Mouse (Mus musculus): Measurements from ENCODE around the gene 1700061G19Rik. TPM values are rescaled to one million over a fixed set of nuclear protein-coding genes. Genes with fewer than 3 reads are reported as not detected.

Gene 1700061G19Rik
- polyA plus RNA-seq, 1 experiment from 2014 or later, result 0.14 TPM

DNA sequence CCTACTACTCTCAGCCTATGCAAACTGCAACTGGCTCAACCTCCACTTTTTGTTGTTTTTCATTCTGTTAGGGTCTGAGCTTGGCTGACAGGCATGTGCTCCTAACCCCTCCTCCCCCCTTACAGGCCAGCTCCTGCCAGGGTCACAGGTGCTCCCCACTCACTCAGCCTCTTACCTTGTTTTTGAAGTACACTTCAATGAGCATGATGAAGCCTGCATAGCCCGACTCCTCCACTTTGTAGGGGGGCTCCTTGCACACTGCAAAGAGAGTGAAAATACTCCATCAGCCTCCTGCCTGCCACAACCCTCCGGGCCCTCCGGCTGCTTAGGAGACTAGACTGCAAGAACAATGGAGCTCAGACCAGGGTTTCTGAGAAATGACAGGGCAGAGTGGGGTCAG, 44.4 kb downstream of the 1700061G19Rik start:
- Histone ChIP-seq H3K9ac (ENCODE audit: low read depth, low read length) (no peak overlapping the region), H3K27me3 (replicated peaks; ENCODE audit: control insufficient read depth, insufficient read depth, low read length) (no peaks in the 10 kb centered on the region), H3K4me3 (ENCODE audit: low read depth, low read length) (no peak overlapping the region), H3K36me3 (ENCODE audit: control insufficient read depth, insufficient read depth, low read length) (peaks cover 78% of the 10 kb centered on the region), H3K9me3 (ENCODE audit: control insufficient read depth, low read length) (no peaks in the 10 kb centered on the region), H3K4me1 (ENCODE audit: control insufficient read depth, insufficient read depth, low read length) (no peaks in the 10 kb centered on the region), H3K4me2 (ENCODE audit: low read depth, low read length) (no peak overlapping the region), H3K27ac (replicated peaks; ENCODE audit: low read depth, low read length) (no peak overlapping the region)
- ATAC-seq (ENCODE audit: low read depth) (no peak), DNase-seq (ENCODE audit: low spot score) (no peak)
- 72% methylated on average over 3 of the region's 3 CpGs for whole genome bisulfite sequencing

DNA sequence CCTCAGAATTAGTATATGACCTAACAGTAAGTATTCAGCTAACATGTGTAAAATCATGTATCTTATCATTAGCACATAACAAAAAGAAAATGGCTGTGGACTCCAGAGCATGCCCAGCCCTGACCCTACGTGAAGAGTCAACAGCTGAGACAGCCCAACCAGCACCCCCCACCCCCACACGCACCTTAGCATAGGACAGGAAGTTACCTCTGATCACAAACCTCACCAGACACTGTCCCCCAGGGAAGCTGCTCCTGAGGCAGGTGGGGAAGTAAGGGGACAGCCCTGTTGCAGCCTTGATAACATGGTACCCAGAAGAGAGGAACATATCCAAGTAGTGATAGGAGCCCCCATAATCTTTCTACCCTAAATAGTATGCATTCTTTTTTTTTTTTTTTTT, 50.7 kb downstream of the 1700061G19Rik start:
- no peak for ATAC-seq (ENCODE audit: low read depth)
- Histone ChIP-seq H3K9me3 (ENCODE audit: control insufficient read depth, low read length) (no peaks in the 10 kb centered on the region), H3K36me3 (ENCODE audit: control insufficient read depth, insufficient read depth, low read length) (peaks cover 46% of the 10 kb centered on the region), H3K27me3 (replicated peaks; ENCODE audit: control insufficient read depth, insufficient read depth, low read length) (no peaks in the 10 kb centered on the region), H3K4me1 (ENCODE audit: control insufficient read depth, insufficient read depth, low read length) (no peaks in the 10 kb centered on the region), H3K9ac (ENCODE audit: low read depth, low read length) (no peak overlapping the region), H3K4me3 (ENCODE audit: low read depth, low read length) (no peak overlapping the region), H3K27ac (replicated peaks; ENCODE audit: low read depth, low read length) (no peak overlapping the region), H3K4me2 (ENCODE audit: low read depth, low read length) (no peak overlapping the region)
- DNase-seq (ENCODE audit: low spot score), result no peak
- WGBS, result 90% methylated on average over 2 of the region's 2 CpGs

GRCm38 (mm10) chr17:56929101-56929500, 53.8 kb downstream of the 1700061G19Rik start:
- Histone ChIP-seq H3K4me2 (ENCODE audit: low read depth, low read length) (no peak overlapping the region), H3K27me3 (replicated peaks; ENCODE audit: control insufficient read depth, insufficient read depth, low read length) (no peaks in the 10 kb centered on the region), H3K27ac (replicated peaks; ENCODE audit: low read depth, low read length) (no peak overlapping the region), H3K36me3 (ENCODE audit: control insufficient read depth, insufficient read depth, low read length) (peaks cover 26% of the 10 kb centered on the region), H3K4me1 (ENCODE audit: control insufficient read depth, insufficient read depth, low read length) (peaks cover 15% of the 10 kb centered on the region), H3K4me3 (ENCODE audit: low read depth, low read length) (no peak overlapping the region), H3K9me3 (ENCODE audit: control insufficient read depth, low read length) (no peaks in the 10 kb centered on the region), H3K9ac (ENCODE audit: low read depth, low read length) (no peak overlapping the region)
- DNase-seq (ENCODE audit: low spot score), result no peak
- ATAC-seq (ENCODE audit: low read depth), result no peak

- Histone ChIP-seq H3K27me3 (replicated peaks; ENCODE audit: control insufficient read depth, insufficient read depth, low read length) (no peaks in the 10 kb centered on the region), H3K36me3 (ENCODE audit: control insufficient read depth, insufficient read depth, low read length) (peaks cover 21% of the 10 kb centered on the region), H3K4me2 (ENCODE audit: low read depth, low read length) (no peak overlapping the region), H3K4me3 (ENCODE audit: low read depth, low read length) (no peak overlapping the region), H3K9me3 (ENCODE audit: control insufficient read depth, low read length) (no peaks in the 10 kb centered on the region), H3K27ac (replicated peaks; ENCODE audit: low read depth, low read length) (no peak overlapping the region), H3K4me1 (ENCODE audit: control insufficient read depth, insufficient read depth, low read length) (peaks cover 19% of the 10 kb centered on the region), H3K9ac (ENCODE audit: low read depth, low read length) (no peak overlapping the region)
- ATAC-seq (ENCODE audit: low read depth) (no peak), DNase-seq (ENCODE audit: low spot score) (no peak)
- WGBS, result 79% methylated on average over 1 of the region's 1 CpGs
These were observed 54.3 kb downstream of the 1700061G19Rik start for GRCm38 (mm10) chr17:56929530-56929929.

- H3K36me3 ChIP-seq (ENCODE audit: control insufficient read depth, insufficient read depth, low read length), result peaks cover 17% of the 10 kb centered on the region; the same call in 1 of the 2 replicates
- ATAC-seq (ENCODE audit: low read depth), result no peak
- WGBS, result 81% methylated on average over 8 of the region's 8 CpGs
- no peak overlapping the region for H3K27ac ChIP-seq (replicated peaks; ENCODE audit: low read depth, low read length)
- DNase-seq (ENCODE audit: low spot score), result no peak
- peaks cover 21% of the 10 kb centered on the region for H3K4me1 ChIP-seq (ENCODE audit: control insufficient read depth, insufficient read depth, low read length)
- no peaks in the 10 kb centered on the region for H3K9me3 ChIP-seq (ENCODE audit: control insufficient read depth, low read length)
- H3K4me2 ChIP-seq (ENCODE audit: low read depth, low read length), result no peak overlapping the region
- no peak overlapping the region for H3K4me3 ChIP-seq (ENCODE audit: low read depth, low read length)
- H3K9ac ChIP-seq (ENCODE audit: low read depth, low read length), result no peak overlapping the region
- no peaks in the 10 kb centered on the region for H3K27me3 ChIP-seq (replicated peaks; ENCODE audit: control insufficient read depth, insufficient read depth, low read length)
These were observed 54.7 kb downstream of the 1700061G19Rik start for GRCm38 (mm10) chr17:56930026-56930425.

DNA sequence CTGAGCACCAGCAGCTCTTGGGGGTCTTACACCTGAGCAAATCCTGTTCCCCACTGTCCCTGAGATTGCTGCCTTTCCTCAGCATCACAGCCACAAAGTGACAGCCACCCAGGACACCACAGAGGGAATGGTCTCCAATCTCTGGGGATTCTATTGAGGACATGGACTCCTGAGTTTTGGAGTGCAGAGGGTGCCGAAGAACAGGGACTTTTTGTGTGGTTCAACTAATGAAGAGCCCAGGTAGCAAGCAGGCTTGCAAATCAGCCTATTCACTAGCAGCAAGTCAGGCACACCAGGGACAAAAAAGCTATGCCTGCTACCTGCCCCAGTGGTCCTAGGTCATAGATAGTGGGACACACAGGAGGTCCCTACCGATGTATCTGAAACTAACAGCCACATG, 58.1 kb downstream of the 1700061G19Rik start:
- WGBS, result 93% methylated on average over 2 of the region's 2 CpGs
- ATAC-seq (ENCODE audit: low read depth) (no peak), DNase-seq (ENCODE audit: low spot score) (no peak)
- Histone ChIP-seq H3K4me2 (ENCODE audit: low read depth, low read length) (peak overlapping the region; percentile 90), H3K27me3 (replicated peaks; ENCODE audit: control insufficient read depth, insufficient read depth, low read length) (no peaks in the 10 kb centered on the region), H3K4me1 (ENCODE audit: control insufficient read depth, insufficient read depth, low read length) (peaks cover 21% of the 10 kb centered on the region), H3K9me3 (ENCODE audit: control insufficient read depth, low read length) (no peaks in the 10 kb centered on the region), H3K9ac (ENCODE audit: low read depth, low read length) (no peak overlapping the region), H3K27ac (replicated peaks; ENCODE audit: low read depth, low read length) (no peak overlapping the region), H3K4me3 (ENCODE audit: low read depth, low read length) (no peak overlapping the region), H3K36me3 (ENCODE audit: control insufficient read depth, insufficient read depth, low read length) (0 out of 2 replicates have a peak, but pooled peaks cover 4% of the 10 kb centered on the region)

DNA sequence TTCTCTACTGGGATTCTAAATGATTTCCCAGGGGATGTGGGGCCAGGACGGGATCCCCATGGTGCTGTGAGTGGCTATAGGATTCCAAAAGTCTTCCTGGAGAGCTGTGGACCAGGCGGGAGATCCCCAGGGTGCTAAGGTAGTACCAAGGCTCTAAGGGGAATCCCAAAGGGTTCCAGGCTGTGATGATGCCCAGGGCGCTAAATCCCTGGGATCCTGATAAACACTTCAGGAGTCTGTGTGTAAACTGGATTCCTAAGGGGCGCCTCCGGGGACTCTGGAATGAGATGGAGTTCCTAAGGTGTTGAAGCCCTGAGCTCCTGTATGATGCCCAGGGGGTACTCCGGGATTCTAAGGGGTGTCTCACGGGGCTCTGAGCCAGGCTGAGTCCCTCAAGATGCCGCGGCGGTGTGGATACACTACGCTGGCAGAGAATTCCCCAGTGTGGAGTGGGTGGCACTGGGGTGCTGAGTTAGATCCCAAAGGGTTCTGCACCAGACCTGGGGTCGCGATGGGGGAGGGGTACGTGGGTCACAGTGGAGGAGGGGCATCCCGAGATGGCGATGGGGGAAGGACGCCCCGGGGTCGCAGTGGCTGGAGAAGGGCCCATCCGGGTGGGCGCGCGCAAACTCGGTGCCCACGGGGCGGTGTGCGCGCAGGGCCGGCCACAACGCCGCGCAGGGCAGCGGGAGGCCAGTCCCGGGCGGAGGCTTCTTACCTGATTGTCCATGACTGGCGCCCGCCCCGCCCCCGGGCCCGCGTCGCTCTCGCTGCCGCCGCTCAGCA, 59.5 kb downstream of the 1700061G19Rik start:
- no peaks in the 10 kb centered on the region for H3K27me3 ChIP-seq (replicated peaks; ENCODE audit: control insufficient read depth, insufficient read depth, low read length)
- peaks cover 21% of the 10 kb centered on the region for H3K4me1 ChIP-seq (ENCODE audit: control insufficient read depth, insufficient read depth, low read length)
- H3K9ac ChIP-seq (ENCODE audit: low read depth, low read length), result peak overlapping the region; percentile 97
- ATAC-seq (ENCODE audit: low read depth) (peak; percentile 56), DNase-seq (ENCODE audit: low spot score) (peak; percentile 39)
- 0 out of 2 replicates have a peak, but pooled peaks cover 4% of the 10 kb centered on the region for H3K36me3 ChIP-seq (ENCODE audit: control insufficient read depth, insufficient read depth, low read length)
- H3K9me3 ChIP-seq (ENCODE audit: control insufficient read depth, low read length), result no peaks in the 10 kb centered on the region
- 3% methylated on average over 16 of the region's 45 CpGs for WGBS
- H3K27ac ChIP-seq (replicated peaks; ENCODE audit: low read depth, low read length), result peak overlapping the region; percentile 84
- peak overlapping the region; percentile 95 for H3K4me3 ChIP-seq (ENCODE audit: low read depth, low read length)
- peak overlapping the region; percentile 90 for H3K4me2 ChIP-seq (ENCODE audit: low read depth, low read length)

GRCm38 (mm10) chr17:56935363-56936131, 60.3 kb downstream of the 1700061G19Rik start, which contains the start of gene Mllt1:
Gene Mllt1, minus strand, starts transcription at chr17:56935415.
- Histone ChIP-seq H3K9me3 (ENCODE audit: control insufficient read depth, low read length) (no peaks in the 10 kb centered on the region), H3K4me1 (ENCODE audit: control insufficient read depth, insufficient read depth, low read length) (peaks cover 21% of the 10 kb centered on the region), H3K9ac (ENCODE audit: low read depth, low read length) (peak within 1 kb of the TSS; percentile 97), H3K36me3 (ENCODE audit: control insufficient read depth, insufficient read depth, low read length) (0 out of 2 replicates have a peak, but pooled peaks cover 4% of the 10 kb centered on the region), H3K4me3 (ENCODE audit: low read depth, low read length) (peak within 1 kb of the TSS; percentile 95), H3K27me3 (replicated peaks; ENCODE audit: control insufficient read depth, insufficient read depth, low read length) (no peaks in the 10 kb centered on the region), H3K4me2 (ENCODE audit: low read depth, low read length) (peak within 1 kb of the TSS; percentile 90), H3K27ac (replicated peaks; ENCODE audit: low read depth, low read length) (peak within 1 kb of the TSS; percentile 84)
- ATAC-seq (ENCODE audit: low read depth) (peak; percentile 98), DNase-seq (ENCODE audit: low spot score) (peak; percentile 98)
- WGBS, result 9% methylated on average over 21 of the region's 76 CpGs
